Mouse (Mus musculus) kidney, adult 9 months (tissue): ENCODE data around the gene Gm44965.
"Not testable (repeated sequence)": the region's sequence is repeated elsewhere in the genome, so short reads cannot be mapped to it uniquely, and the experiment has no call there.

ENCODE experiments used
- DNase-seq: peaks from one replicate; pipeline ENCODE4 v3.0.0; 2022

Gm44965 gene

GRCm38 (mm10) chr6:48581257-48581656, 12.5 kb upstream of the Gm44965 start:
- no peak for DNase-seq

- peak; percentile 71 for DNase-seq
Measured at GRCm38 (mm10) chr6:48582037-48582436, 11.7 kb upstream of the Gm44965 start.

- no peak for DNase-seq
Measured at GRCm38 (mm10) chr6:48589194-48589750, 4.5 kb upstream of the Gm44965 start, which contains the start of gene Gm45021. Gene Gm45021 (plus strand): TSS chr6:48589610.

- DNase-seq, result peak; percentile 61
Measured at GRCm38 (mm10) chr6:48591221-48591845, 2.4 kb upstream of the Gm44965 start.

- DNase-seq, result no peak
Measured at GRCm38 (mm10) chr6:48591871-48592270, 1.9 kb upstream of the Gm44965 start.

GRCm38 (mm10) chr6:48594043-48594738, 450 bp downstream of the Gm44965 start:
- peak; percentile 78 for DNase-seq

- no peak for DNase-seq
Measured at GRCm38 (mm10) chr6:48595278-48595677, 1.5 kb downstream of the Gm44965 start.

- no peak for DNase-seq
Measured at GRCm38 (mm10) chr6:48596545-48597232, 2.9 kb downstream of the Gm44965 start.

- no peak for DNase-seq
Measured at GRCm38 (mm10) chr6:48597233-48597625, 3.5 kb downstream of the Gm44965 start.

- no peak for DNase-seq
Measured at GRCm38 (mm10) chr6:48600594-48600993, 6.9 kb downstream of the Gm44965 start.

GRCm38 (mm10) chr6:48601271-48602079, 7.7 kb downstream of the Gm44965 start, which contains the start of gene Zfp775:
Gene Zfp775 (plus strand): TSS chr6:48602063.
- DNase-seq, result peak; percentile 98

GRCm38 (mm10) chr6:48602080-48602741, 8.5 kb downstream of the Gm44965 start:
- peak; percentile 56 for DNase-seq

GRCm38 (mm10) chr6:48608124-48608523, 14.4 kb downstream of the Gm44965 start:
- no peak for DNase-seq

- no peak for DNase-seq
Measured at GRCm38 (mm10) chr6:48609512-48609911, 15.8 kb downstream of the Gm44965 start.

- DNase-seq, result no peak
Measured at GRCm38 (mm10) chr6:48610657-48611056, 16.9 kb downstream of the Gm44965 start.

- no peak for DNase-seq
Measured at GRCm38 (mm10) chr6:48613464-48613863, 19.7 kb downstream of the Gm44965 start.

- DNase-seq, result no peak
Measured at GRCm38 (mm10) chr6:48614756-48615155, 21.0 kb downstream of the Gm44965 start.

- DNase-seq, result no peak
Measured at GRCm38 (mm10) chr6:48620031-48620430, 26.3 kb downstream of the Gm44965 start.

- DNase-seq, result not testable (repeated sequence)
Measured at GRCm38 (mm10) chr6:48622186-48622843, 28.6 kb downstream of the Gm44965 start.

GRCm38 (mm10) chr6:48623460-48623859, 29.7 kb downstream of the Gm44965 start:
- DNase-seq, result no peak

- DNase-seq, result no peak
Measured at GRCm38 (mm10) chr6:48626464-48626863, 32.7 kb downstream of the Gm44965 start, which contains the start of gene AI854703. Gene AI854703 (plus strand): TSS chr6:48626764.
